Mouse (Mus musculus): ENCODE data around the gene Tmem108. TPM values are rescaled to one million over a fixed set of nuclear protein-coding genes. Genes with fewer than 3 reads are reported as not detected.

Tmem108 gene
- total and polyA plus RNA-seq, 2 experiments from 2014 or later: 33.2 to 42.7 TPM

- 47% methylated on average over 1 of the region's 1 CpGs for WGBS
- Histone ChIP-seq H3K4me1 (ENCODE audit: insufficient read depth) (peaks cover 6% of the 10 kb centered on the region), H3K27ac (ENCODE audit: low read depth, low read length) (no peak overlapping the region), H3K4me2 (ENCODE audit: low read depth) (no peak overlapping the region), H3K36me3 (ENCODE audit: insufficient read depth) (no peaks in the 10 kb centered on the region), H3K27me3 (ENCODE audit: insufficient read depth, low read length) (no peaks in the 10 kb centered on the region), H3K4me3 (ENCODE audit: low read depth, low read length) (no peak overlapping the region), H3K9me3 (ENCODE audit: low read length) (no peaks in the 10 kb centered on the region), H3K9ac (no peak overlapping the region)
- ATAC-seq: no peak
- no peak for TF ChIP-seq CTCF (IDR thresholded peaks at IDR 0.05; ENCODE audit: low read depth)
- DNase-seq: no peak
Measured at GRCm38 (mm10) chr9:103778185-103778584, 16.5 kb upstream of the Tmem108 start.

GRCm38 (mm10) chr9:103761151-103761571, 476 bp downstream of the Tmem108 start:
- ATAC-seq (peak; percentile 26), DNase-seq (peak; percentile 50)
- peak overlapping the region; percentile 71 for H3K27ac ChIP-seq (ENCODE audit: low read depth, low read length)
- H3K9ac ChIP-seq: peak overlapping the region; percentile 83
- no peak for TF ChIP-seq CTCF (IDR thresholded peaks at IDR 0.05; ENCODE audit: low read depth)
- no peaks in the 10 kb centered on the region for H3K9me3 ChIP-seq (ENCODE audit: low read length)
- peak overlapping the region; percentile 74 for H3K4me2 ChIP-seq (ENCODE audit: low read depth)
- peaks cover 3% of the 10 kb centered on the region; the same call in 1 of the 2 replicates for H3K4me1 ChIP-seq (ENCODE audit: insufficient read depth)
- no peaks in the 10 kb centered on the region for H3K27me3 ChIP-seq (ENCODE audit: insufficient read depth, low read length)
- H3K36me3 ChIP-seq (ENCODE audit: insufficient read depth): no peaks in the 10 kb centered on the region
- WGBS: under 1% methylated on average over 30 of the region's 30 CpGs
- peak overlapping the region; percentile 81 for H3K4me3 ChIP-seq (ENCODE audit: low read depth, low read length)

DNA sequence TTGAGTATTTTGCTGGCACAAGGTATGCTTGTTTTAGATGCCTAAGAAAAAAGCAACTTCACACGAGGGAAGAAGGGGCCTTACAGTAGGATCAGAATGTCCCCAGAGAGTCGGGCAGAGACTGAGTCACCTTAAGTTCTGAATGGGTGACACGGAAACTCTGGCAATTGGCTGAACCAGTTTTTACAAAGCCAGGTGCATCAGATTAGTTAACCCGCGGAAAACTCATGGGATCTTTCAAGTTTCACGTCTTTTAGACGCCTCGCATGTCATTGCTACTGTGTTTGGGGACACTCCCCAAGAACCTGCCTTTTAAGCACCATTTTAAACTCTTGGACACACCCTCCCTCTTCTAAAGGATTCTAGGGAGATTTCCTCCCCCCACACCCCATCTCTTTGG, 1.3 kb downstream of the Tmem108 start:
- 21% methylated on average over 8 of the region's 8 CpGs for WGBS
- ATAC-seq (no peak), DNase-seq (no peak)
- no peak for TF ChIP-seq CTCF (IDR thresholded peaks at IDR 0.05; ENCODE audit: low read depth)
- Histone ChIP-seq H3K27ac (ENCODE audit: low read depth, low read length) (no peak overlapping the region), H3K4me2 (ENCODE audit: low read depth) (peak overlapping the region; percentile 74), H3K4me3 (ENCODE audit: low read depth, low read length) (peak overlapping the region; percentile 81), H3K9me3 (ENCODE audit: low read length) (no peaks in the 10 kb centered on the region), H3K9ac (peak overlapping the region; percentile 83), H3K4me1 (ENCODE audit: insufficient read depth) (peaks cover 6% of the 10 kb centered on the region; the same call in 1 of the 2 replicates), H3K27me3 (ENCODE audit: insufficient read depth, low read length) (no peaks in the 10 kb centered on the region), H3K36me3 (ENCODE audit: insufficient read depth) (no peaks in the 10 kb centered on the region)

GRCm38 (mm10) chr9:103759829-103760228, 1.8 kb downstream of the Tmem108 start:
- Histone ChIP-seq H3K27ac (ENCODE audit: low read depth, low read length) (0 out of 2 replicates have a peak overlapping the region, but pooled peaks have one; percentile 17), H3K9ac (peak overlapping the region; percentile 83), H3K4me2 (ENCODE audit: low read depth) (peak overlapping the region; percentile 74), H3K9me3 (ENCODE audit: low read length) (no peaks in the 10 kb centered on the region), H3K36me3 (ENCODE audit: insufficient read depth) (no peaks in the 10 kb centered on the region), H3K4me3 (ENCODE audit: low read depth, low read length) (peak overlapping the region; percentile 81), H3K27me3 (ENCODE audit: insufficient read depth, low read length) (no peaks in the 10 kb centered on the region), H3K4me1 (ENCODE audit: insufficient read depth) (peaks cover 6% of the 10 kb centered on the region; the same call in 1 of the 2 replicates)
- no peak for TF ChIP-seq CTCF (IDR thresholded peaks at IDR 0.05; ENCODE audit: low read depth)
- WGBS: 42% methylated on average over 9 of the region's 9 CpGs
- no peak for DNase-seq
- ATAC-seq: no peak

DNA sequence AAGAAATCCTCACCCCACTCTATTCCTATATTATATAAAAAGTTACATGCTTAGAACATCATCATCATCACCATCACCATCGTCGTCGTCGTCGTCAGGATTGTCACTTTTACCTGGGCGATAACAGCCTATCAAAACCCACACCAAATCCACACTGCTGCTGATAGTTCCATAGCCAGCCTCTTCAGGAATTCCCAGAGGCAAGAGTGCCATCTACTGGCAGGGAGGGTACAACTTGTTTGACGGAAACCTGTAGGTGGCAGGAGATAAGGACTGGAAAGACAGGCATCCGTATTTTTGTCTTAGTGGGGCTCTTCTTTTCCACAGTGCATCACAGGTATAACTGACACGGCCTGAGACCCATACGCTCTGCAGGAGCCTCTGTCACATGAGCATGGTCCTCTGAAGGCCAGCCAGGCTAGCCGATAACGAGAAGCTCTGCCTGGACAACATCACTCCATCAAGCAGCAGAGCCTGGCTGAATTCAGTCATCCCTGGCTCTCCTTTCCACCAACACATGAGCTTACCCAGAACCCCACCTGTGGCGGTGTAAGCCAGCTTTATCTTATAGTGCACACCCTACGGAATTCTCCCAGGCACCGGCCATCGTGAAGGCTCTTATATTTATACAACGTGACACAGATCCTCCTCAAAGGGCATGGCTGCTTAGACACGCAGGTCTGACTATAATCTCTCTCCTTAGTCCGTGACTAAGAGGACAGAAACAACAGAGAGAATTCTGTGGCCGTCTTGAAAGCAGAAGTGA, 2.5 kb downstream of the Tmem108 start:
- Histone ChIP-seq H3K4me2 (ENCODE audit: low read depth) (peak overlapping the region; percentile 74), H3K4me1 (ENCODE audit: insufficient read depth) (peaks cover 6% of the 10 kb centered on the region; the same call in 1 of the 2 replicates), H3K4me3 (ENCODE audit: low read depth, low read length) (peak overlapping the region; percentile 81), H3K9ac (peak overlapping the region; percentile 39), H3K9me3 (ENCODE audit: low read length) (no peaks in the 10 kb centered on the region), H3K27me3 (ENCODE audit: insufficient read depth, low read length) (no peaks in the 10 kb centered on the region), H3K36me3 (ENCODE audit: insufficient read depth) (no peaks in the 10 kb centered on the region), H3K27ac (ENCODE audit: low read depth, low read length) (peak overlapping the region; percentile 17)
- TF ChIP-seq CTCF (IDR thresholded peaks at IDR 0.05; ENCODE audit: low read depth): peak; percentile 99
- 7% methylated on average over 20 of the region's 20 CpGs for WGBS
- ATAC-seq (peak; percentile 44), DNase-seq (peak; percentile 94)

DNA sequence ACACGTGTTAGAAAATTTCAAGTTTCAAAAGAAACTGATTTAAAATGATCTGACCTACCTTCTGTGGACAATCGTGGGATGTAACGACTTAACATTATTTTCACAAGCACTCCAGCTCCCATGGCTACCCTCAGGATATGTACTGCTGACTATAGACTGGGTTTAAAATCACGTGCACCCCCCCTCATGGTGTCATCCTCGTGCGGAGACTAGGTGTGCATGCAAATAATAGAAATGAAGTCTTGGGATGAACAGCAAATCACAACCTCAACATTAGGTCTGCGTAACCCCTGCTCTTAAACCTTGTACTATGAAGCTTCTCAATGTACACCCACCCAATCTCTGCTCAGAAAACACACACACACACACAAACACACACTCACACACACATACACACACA, 3.4 kb downstream of the Tmem108 start:
- DNase-seq: no peak
- no peaks in the 10 kb centered on the region for H3K36me3 ChIP-seq (ENCODE audit: insufficient read depth)
- H3K4me3 ChIP-seq (ENCODE audit: low read depth, low read length): peak overlapping the region; percentile 81; the same call in 1 of the 2 replicates
- H3K4me1 ChIP-seq (ENCODE audit: insufficient read depth): peaks cover 6% of the 10 kb centered on the region; the same call in 1 of the 2 replicates
- WGBS: 63% methylated on average over 7 of the region's 7 CpGs
- H3K9me3 ChIP-seq (ENCODE audit: low read length): no peaks in the 10 kb centered on the region
- peak overlapping the region; percentile 74 for H3K4me2 ChIP-seq (ENCODE audit: low read depth)
- ATAC-seq: no peak
- TF ChIP-seq CTCF (IDR thresholded peaks at IDR 0.05; ENCODE audit: low read depth): no peak
- H3K9ac ChIP-seq: no peak overlapping the region; the same call in 1 of the 2 replicates
- no peaks in the 10 kb centered on the region for H3K27me3 ChIP-seq (ENCODE audit: insufficient read depth, low read length)
- no peak overlapping the region for H3K27ac ChIP-seq (ENCODE audit: low read depth, low read length)

DNA sequence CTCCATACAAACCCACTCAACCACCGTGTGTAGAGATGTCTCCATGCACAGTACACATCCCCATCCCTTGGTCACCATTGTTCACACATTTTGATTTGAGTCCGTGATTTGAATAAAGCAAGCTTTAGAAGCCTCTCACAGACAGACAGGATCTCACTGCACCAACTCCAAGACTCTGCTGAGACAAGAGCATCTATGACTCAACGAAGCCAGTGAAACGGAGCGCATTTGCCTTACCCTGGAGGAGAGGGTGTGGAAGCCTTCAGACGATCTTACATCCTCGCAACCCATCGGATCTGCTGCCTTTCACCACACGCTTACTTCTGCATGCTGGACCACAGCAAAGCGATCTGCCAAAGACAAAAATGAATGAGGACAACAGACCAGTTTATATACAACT, 9.0 kb downstream of the Tmem108 start:
- DNase-seq (no peak), ATAC-seq (no peak)
- 91% methylated on average over 10 of the region's 10 CpGs for WGBS
- Histone ChIP-seq H3K36me3 (ENCODE audit: insufficient read depth) (no peaks in the 10 kb centered on the region), H3K4me1 (ENCODE audit: insufficient read depth) (peaks cover 6% of the 10 kb centered on the region; the same call in 1 of the 2 replicates), H3K4me2 (ENCODE audit: low read depth) (no peak overlapping the region), H3K27me3 (ENCODE audit: insufficient read depth, low read length) (no peaks in the 10 kb centered on the region), H3K4me3 (ENCODE audit: low read depth, low read length) (no peak overlapping the region), H3K27ac (ENCODE audit: low read depth, low read length) (no peak overlapping the region), H3K9ac (no peak overlapping the region), H3K9me3 (ENCODE audit: low read length) (no peaks in the 10 kb centered on the region)
- TF ChIP-seq CTCF (IDR thresholded peaks at IDR 0.05; ENCODE audit: low read depth): no peak

Measured in forebrain, postnatal 0 days (tissue).